Mouse (Mus musculus) cerebellum, adult 2 months (tissue): ENCODE measurements around the gene Ankrd40.

Source experiments
- CTCF ChIP-seq: fragments of 200-500 bp; IDR thresholded peaks from 2 replicates; pipeline ENCODE4 v1.5.1; 2011; ENCODE audit warnings: low read depth, mild to moderate bottlenecking, control low read depth, low read length, moderate library complexity, borderline replicate concordance; ENCODE audit not compliant: insufficient read depth
- POLR2A ChIP-seq: fragments of 200-500 bp; IDR thresholded peaks from 2 replicates; pipeline ENCODE4 v1.6.1; 2011; ENCODE audit warnings: low read length, control low read depth, borderline replicate concordance; ENCODE audit not compliant: insufficient read depth

DNA sequence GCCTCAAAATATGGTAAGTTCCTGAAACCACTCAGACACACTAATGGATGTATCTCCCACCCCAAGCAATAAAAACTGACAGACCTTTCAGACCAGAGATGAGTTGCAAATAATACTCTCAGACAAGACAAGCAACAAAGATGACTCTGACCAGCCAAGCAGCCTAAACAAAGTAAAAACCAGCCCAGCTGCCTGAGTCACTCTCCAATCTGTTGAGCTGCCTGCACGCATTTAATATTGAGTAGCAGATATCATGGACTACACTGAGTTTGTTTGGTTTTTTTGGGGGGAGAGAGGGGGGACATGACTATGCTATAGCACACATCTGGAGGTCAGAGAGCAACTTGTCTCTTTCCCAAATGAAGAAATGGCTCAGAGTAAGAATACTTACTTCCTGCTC, 12.5 kb upstream of the Ankrd40 start:
- no peak for TF ChIP-seq CTCF
- TF ChIP-seq POLR2A = no peak
